Mouse (Mus musculus) layer of hippocampus, adult 8-10 months (tissue): ENCODE results near the gene Prkn. TPM values are rescaled to one million over a fixed set of nuclear protein-coding genes. Genes with fewer than 3 reads are reported as not detected.

Experiments
- DNase-seq, 2 experiments: peaks; one replicate each; pipeline ENCODE4 v3.0.0; 2022; ENCODE audit warnings: low spot score in 2 of 2
- total RNA-seq, 4 experiments: library from RNA; stranded (reverse); gene quantifications; 2 replicates each; pipeline ENCODE4 v1.2.4; 2022

Gene Prkn
- total RNA-seq, 4 experiments from 2014 or later = 18.5 to 25.7 (median 19.9) TPM

DNA sequence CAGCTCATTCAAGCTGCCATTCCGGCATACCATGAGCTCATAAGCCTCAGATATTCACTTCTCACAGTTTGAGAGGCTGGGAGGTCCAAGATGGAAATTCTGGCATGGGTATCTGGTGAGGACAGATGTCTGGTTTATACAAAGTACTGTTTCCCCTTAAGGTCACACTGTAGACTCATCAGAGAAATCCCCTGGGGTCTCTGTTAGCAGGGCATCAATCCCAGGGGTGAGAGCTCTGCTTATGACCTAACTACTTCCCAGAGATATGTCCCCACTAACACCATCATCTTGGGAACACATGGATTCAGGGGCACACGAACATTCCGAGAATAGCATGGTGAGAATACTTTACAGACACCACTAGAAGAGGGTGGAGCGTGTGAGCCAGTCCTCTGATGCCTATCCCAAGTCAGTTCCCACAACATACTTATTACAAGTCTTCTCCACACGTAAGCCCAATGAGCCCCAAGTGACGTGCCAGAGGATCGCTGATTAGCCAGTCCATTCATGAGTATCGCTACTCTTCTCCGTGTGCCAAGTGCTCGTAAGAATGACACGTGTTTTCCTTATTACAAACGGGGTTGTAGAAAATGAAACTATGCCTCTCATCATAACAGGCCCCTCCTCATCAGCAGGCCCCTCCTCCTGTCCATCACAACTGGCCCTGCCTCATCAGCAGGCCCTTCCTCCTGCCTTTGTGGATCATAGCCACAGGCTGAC is 895.1 kb downstream of the Prkn start:
- no peak for DNase-seq

DNA sequence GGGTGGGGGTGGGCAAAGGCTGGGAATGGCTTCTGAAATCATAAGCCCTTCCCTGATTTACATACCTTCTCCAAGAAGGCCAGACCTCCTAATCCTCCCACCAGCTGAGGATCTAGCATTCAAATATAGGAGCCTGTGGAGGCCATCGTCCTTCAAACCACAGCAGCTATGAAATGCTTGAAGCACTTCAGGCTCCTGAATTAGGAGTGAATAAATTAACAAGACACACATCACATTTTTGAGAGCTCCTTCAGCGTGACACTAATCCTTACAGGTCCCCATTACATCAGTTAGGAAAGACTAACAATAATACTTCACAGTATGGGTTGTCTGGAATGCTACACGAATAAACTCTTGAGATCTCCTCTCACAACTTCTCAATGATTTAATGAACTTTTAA is 896.3 kb downstream of the Prkn start:
- no peak for DNase-seq

DNA sequence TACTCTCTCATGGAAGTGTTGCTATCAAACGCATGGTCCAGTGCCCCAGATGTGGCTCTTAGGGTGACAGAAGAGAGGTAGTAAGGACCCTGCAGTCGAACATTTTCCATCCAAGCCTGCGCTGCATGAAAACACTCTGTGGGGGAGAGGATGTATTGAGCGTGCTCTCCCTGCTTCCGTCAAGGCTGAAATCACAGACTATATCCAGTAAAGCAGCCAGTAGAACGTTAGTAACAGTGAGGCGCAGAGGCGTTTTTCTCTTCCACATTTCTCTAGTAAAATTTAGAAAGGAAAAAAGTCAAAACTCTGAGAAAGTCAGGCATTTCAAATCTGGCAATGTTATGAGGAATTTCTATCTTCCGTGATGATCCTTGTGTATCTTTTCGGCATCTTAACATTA is 897.7 kb downstream of the Prkn start:
- no peak for DNase-seq

DNA sequence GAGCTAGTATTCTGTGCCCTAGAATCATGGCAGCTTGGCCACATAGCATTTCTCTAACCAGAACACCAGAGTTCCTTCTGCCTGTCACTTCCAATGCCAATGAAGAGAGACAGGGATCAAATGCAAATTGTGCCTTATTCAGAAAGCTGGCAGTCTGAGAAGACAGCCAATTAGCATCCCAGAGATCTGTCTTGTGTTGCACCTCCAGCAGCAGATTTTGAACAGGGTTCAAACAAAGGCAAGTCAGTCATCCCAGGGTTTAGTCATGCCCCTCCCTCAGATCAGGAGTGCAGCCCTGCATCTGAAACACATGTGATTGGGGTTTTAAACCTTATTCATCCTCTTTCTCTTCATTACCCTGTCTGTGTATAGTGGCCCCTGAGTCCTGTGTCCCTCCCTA is 900.5 kb downstream of the Prkn start:
- DNase-seq = no peak

DNA sequence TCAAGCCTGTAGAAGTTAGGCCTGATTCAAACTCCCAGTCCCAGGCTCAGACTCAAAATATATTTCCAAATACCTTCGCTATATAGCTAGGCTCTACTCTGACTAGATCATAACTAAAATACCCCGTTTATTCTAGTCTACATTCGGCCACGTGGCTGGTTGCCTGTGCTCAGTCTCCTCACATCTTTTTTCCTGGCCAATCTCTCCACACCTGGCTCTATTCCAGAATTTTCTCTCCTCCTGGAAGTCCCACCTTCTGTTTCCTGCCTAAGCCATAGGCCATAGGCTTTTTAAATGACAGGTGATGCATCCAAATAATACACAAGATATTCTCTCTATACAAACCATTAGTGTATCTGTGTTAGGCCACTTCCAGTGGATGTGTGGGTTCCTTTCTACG is 901.0 kb downstream of the Prkn start:
- DNase-seq = no peak

DNA sequence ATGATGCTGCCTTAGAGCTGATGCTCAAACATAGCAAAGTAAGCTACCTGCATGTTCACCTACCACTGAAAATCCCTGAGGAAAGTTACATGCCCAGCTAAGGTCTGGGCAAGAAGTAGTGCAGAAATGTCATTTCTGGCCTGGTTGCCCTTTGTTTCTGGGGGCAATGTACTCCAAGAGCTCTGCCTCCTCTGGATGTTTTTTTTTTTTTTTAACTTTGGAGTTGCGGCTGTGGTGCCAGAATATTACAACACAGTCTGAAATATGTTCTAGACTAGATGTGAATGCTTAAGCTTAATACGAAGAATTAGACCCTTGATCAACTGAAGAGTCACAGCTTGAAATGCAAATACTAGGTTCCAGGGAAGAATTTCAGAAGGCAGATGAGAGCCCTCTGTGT is 911.1 kb downstream of the Prkn start:
- no peak for DNase-seq

DNA sequence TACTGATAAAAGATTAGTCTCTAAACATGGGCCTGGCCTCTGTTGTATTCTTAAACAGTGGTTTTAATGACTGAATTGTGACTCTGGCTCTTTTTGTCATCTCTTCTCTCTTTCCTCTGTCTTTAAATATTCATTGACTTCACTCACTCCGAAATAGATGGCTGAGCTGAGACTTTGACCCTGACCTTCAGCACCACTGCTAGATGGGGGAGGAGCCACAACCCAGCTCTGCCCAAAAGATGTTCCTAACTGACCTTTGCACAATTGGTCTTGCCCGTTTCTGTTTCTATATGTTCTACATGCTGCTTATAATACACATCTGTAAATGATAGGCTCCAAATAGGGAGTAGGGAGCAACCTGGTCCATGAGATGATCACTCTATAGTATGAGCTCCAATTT is 912.5 kb downstream of the Prkn start:
- no peak for DNase-seq

DNA sequence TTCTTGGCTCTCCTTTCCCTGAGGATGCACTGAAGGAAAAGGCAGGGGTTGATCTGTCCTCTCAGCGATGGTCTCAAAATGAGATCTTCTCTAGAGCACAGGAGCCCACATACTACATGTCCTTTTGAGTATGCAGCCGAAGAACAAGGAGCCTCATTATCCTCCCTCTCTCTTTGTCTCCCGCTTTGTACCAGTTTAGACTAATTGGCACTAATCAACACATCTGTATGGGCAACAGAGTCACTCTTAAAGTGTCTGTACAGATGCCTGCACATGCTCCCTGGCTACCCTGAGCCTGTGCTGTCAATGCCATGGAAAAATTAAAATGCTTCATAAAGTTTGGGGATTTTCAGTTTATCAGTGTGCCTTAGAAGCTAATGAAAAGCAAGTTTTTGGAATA is 924.9 kb downstream of the Prkn start:
- no peak for DNase-seq

DNA sequence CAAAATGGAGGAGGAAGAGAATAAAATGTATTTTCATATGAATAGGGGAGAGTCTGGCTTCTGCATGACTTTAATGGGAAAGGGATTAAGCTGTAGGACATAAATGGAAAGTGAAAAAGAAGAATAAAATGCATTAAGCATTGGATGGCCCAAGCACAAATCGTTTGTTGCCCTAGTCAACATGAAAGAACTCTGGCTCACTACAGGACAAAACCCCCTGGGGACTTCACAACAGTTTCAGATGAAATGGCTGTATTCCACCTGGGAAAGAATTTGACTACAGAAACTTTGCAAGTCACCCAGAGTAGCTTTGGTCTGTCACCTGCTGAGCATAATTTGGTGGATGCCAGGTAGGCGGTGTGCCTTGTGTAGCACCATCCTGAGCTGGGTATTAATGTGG is 925.4 kb downstream of the Prkn start:
- DNase-seq = no peak

DNA sequence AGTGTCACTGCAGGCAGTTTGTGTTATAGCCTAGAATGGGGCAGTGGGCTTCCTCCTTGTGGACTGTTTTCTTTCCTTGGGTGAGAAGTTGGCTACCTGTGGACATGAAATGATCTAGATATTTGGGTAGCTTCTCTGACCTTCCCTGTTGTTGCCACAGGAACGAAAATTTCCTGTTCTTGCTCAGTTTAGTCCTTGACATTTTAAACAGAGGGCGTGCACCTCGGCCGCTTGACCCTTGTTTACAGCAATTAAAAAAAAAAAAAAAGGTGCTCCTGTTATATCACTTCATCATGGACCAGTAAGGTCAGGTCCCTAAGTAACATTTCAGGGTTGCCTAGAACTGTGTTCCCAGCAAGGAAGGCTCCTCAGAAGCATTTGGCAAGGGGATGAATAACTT is 927.1 kb downstream of the Prkn start:
- no peak for DNase-seq

DNA sequence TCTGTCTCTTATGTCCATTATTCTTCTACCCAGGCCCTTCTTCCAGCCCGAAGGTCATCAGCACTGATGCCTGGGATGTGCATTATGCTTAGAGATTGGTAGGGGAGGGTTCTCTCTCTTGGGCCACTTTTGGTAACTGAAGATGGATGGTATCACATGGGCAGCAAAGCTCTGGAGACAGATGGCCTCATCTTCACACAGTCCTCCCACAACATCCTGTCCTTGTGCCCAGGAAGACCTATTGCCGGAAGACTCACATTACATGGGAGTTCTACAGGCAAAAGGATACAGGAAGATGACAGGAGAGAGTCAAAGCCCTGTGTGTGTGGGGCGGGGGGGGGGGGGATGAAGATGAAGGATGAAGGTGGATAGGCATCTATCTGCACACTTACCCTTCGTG is 928.2 kb downstream of the Prkn start:
- DNase-seq = no peak

DNA sequence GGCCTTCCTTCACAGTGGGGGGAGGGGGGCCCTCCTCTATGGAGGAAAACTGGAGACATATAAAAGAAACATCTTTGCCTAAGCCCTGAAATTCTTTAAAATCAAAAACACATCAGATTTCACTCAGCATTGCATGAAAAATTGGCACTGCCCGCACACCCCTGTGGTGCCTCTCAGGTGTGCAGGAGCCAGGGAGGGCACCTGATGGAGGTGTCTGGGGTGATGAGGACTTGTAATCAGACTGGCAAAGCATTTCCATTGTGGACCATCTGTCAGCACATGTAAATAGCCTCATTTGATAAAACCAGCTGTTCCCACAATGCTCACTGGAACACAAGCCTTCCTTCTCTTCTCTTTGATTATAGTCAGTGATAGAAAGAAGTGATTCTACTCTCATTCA is 928.8 kb downstream of the Prkn start:
- DNase-seq = no peak

DNA sequence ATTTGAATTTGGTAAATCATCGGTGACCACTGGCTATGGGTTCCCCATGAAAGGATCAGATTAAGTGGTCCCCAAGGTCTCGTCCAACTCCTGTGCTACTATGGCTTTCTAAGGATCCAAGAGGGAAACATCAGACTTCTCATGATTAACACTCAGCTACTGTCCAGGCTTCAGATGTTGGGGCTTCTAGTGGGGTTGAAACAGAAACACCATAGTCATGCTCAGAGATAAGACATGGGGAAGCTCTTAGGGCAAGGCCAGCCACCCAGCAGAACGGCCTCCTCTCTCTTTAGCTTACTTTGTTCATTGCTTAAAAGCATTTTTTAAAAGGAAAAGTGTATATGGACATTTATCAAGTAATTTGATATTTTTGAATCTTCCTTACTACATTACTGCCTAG is 929.3 kb downstream of the Prkn start:
- DNase-seq = no peak

DNA sequence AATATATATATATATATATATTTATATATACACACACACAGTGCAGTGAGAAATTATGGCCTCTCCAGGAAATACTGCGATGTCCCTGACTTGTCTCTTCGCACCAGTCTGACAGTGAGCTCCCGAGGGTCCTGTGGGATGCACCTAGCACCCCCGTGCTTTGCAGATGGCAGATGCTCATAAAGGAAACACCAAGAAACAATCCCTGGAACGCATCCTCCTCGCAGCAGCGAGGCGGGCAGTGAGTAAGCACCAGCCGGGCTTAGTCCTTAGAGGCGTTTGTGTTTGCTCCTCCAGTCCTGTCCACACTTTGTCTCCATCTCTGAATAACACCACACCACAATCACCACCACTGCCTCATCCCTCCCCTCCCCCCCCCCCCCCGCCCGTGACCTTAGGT is 939.4 kb downstream of the Prkn start:
- peak in 1 of 2 experiments; percentile 24 for DNase-seq

DNA sequence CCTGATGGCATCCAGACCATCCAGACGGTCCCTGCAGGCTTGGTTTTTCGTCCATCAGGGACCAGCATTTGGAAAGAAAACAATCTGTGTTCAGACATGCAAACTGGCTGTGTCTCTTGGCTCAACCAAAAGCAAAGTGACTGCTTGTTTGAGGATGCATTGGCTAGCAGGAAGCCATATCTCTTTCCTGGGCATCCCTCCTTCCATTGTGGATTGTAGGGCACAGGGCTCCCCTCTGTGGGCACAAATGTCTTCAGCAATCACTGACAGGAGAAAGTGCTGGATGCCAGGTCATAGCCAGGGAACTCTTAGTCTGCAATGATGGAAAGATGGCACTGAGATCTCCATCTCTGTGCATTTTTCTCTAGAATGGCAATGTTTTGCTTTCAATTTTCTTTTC is 939.8 kb downstream of the Prkn start:
- DNase-seq = no peak

DNA sequence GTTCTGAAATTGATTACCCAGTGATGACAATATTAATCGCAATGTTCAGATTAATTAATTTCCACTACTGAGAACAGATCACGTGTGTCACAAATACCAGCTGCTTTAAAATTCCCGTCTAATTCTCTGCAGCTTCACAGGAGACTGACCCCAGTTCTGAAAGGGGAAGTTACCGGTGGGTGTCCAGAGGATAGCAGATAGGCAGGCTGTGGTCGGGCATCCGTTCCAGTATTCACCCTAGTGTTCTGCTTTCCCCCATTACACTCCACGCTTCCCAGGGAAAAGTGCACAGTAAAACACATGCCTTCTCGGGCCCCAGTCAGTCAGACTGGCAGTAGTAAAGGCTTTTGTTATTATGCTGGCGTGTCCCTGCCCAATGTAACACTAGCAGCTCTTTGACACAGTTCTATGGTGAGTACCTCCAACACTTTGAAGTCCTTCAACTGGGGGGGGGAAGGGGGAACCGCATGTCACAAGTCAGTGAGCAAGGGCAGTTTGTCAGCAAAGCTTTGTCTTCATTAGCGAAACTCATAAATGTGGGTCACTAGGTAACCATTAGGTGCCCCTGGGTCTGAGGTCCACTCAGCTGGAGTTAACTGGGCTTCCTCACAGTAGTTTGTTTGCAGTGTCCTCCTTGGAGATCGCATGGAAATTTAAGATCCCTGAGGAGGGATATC is 940.8 kb downstream of the Prkn start:
- no peak for DNase-seq

DNA sequence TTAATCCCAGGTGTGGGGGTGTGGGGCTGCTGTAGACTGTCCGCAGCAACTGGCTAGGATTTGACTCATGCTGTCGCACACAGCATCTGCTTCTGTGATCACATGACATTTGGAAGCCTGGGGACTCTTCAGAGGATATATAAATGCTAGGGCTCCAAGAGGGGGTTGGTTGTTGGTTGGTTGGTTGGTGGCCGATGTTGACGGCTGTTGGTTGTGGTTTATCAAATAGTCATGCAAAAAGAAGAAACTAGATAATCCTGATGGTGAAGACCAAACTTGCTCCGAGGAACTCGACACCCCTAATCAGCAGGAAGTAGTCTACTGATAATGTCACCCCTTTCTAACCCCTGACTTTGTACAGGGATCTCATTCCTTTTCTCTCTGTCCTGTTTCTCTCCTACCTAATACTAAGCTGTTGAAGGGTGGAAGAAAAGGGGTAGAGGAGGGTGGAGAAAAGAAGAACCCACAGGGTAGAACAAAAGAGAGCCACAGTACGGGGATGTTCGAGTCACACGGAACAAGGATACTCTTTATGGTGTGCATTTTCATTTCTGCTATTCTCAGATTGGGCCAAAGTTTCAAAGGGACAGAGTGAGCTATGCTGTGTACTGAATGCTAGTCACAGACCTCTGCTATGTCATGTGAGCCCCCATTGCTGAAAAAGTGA is 948.2 kb downstream of the Prkn start:
- DNase-seq = no peak

DNA sequence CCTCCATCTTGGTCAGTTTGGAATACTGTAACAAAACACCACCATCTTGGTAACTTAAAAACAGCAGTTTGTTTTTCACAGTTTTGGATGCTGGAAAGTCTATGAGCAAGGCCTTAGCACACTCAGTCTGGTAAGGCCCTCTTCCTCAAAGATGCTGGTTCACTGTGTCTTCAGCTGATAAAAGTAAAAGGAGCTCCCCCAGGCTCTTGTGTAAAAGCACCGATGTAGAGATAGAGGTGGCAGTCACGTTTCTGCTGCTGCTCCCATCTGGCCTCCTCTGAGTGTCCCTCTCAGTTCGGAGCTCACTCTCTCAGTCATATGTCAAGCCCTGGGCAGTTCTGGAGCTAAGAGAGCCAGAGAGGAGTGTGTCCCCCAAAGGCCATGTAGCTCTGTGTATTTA is 955.8 kb downstream of the Prkn start:
- DNase-seq = no peak

DNA sequence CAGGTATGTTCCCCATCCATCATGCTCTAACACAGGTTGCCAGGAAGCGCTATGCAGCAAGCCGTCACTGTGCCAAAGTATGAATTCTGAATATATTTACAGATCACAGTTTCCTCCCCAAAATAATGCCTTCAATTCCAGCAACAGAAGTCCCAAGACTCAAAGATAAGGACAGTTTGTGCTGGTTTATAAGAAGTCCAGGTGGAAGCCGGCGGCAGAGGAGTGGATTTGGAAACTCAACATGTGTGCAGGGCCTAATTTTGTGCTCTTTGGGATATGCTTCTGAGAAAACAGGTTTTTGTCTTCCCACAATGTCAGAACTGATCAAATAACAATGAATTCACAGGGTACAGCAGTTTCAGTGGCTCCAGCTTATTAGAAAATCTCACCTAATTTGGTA is 961.0 kb downstream of the Prkn start:
- DNase-seq = peak; percentile 33 to 39

DNA sequence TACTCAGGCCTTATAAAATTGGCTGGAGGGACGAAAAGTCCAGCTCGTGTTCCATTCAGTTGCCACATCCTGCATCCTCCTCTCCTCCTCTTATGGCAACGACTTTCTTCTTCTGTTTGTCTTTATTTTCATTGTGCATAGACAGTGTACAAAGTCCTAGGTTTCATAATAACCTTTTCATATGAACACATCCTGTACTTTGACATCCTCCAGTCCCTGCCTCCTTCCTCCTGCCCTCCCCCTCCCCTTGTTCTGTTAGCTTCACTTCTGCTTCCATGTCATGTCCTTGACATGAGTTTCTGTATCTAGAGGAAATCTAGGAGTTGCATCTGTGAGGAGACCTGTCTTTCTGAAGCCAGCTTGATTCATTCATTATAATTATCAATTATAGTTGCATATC is 967.1 kb downstream of the Prkn start:
- DNase-seq = no peak

DNA sequence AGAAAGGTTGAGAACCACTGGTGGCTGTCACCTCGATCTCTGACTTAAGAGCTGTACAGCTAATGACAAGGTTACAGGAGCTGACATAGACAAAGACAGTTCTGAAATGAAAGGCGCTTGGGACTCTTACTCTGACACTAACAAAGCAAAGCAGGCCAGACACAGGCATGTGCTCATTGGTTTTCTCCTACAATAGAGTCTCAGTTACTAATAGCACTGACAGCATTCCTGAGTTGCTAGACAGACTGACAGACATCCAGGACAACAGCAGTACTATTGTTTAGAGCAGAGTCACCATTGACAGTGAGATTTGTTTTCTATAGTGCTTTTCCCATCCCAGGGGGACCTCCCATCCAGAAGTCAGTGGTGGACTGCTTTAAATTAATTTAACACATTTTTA is 977.7 kb downstream of the Prkn start:
- DNase-seq = no peak

DNA sequence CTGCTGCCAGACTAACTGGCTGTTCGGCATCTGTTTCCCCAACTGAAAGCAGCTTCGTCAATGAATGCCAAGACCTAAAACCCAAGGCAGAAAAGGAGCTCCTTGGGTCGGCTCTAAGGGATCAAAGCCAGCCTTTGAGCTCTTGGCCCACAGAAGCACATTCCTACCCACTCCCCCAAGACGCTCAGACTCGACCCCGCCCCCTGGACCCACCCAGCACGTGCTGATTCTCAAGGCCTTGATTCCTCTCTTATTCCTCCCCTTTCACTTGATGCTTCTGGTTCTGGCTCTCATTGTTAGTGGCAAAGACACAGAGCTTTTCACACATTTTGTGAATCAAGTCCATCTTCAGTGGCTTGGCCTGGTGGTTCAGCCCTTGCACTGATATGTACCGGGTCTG is 979.3 kb downstream of the Prkn start:
- no peak for DNase-seq

DNA sequence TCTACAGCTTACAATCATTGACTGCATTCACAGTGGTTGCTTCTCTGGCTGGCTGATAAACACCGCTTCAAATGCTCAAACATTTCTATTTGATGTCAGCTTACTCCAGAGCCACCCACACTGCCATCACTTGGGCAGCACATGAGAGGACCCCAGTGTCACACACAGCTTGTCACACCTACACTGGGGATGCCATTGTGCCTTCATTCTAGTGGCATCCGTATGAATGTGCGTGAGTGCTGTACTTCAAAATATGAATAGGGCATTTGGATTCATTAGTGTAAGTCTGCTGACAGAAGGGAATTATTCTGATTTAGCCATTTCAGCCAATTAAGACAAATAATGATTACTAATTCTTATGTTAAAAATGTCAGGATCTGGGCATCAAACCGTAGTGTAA is 980.6 kb downstream of the Prkn start:
- no peak for DNase-seq
